Mouse (Mus musculus) spleen, adult 2 months (tissue): ENCODE results near the gene Enah.

ENCODE experiments used
- CTCF ChIP-seq: fragments of 200-500 bp; IDR thresholded peaks from 2 replicates; pipeline ENCODE4 v1.5.1; 2011; ENCODE audit warnings: mild to moderate bottlenecking, inconsistent platforms; ENCODE audit not compliant: insufficient read depth, insufficient read length, insufficient replicate concordance; ENCODE audit errors: extremely low read depth
- POLR2A ChIP-seq: fragments of 200-500 bp; IDR thresholded peaks from 2 replicates; pipeline ENCODE4 v1.6.1; 2011; ENCODE audit warnings: low read depth, low read length, inconsistent platforms

DNA sequence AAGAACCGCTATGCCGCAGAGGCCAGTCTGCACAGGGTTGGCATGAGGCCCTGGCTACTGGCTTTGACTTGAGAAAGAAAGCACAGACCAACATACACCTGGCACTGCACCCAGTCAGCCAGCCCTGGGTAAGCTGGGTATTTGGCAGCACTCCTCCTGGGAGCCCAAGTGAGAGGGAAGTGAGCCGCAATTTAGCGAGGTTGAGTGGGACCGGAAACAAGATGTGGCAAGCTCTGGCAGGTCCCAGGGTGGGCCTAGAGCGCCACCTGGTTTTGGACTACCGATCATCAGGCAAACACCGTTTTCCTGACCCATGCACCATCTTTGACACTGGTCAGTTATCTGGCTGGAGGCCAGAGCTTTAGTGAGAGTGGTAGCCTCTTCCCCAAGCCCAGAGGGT, 138.3 kb downstream of the Enah start:
- no peak for TF ChIP-seq POLR2A
- peak; percentile 95 for TF ChIP-seq CTCF
